8 mouse cellular contexts compared by ENCODE assay signal in genomic region chr1:109982809-109983536, GRCm38 (mm10). TPM values are rescaled to one million over a fixed set of nuclear protein-coding genes. Genes with fewer than 3 reads are reported as not detected.
DNase-seq lines count a peak whose midpoint lies in the region; ATAC-seq and TF ChIP-seq lines count a peak whose summit lies in the region.

No protein-coding gene starts in this region.

- H3K9me3 ChIP-seq in heart, postnatal 0 days (replicated peaks; ENCODE audit: control insufficient read depth, low read length), result no peaks in the 10 kb centered on the region
- H3K9me3 ChIP-seq in limb, embryonic 10.5 days (replicated peaks), result no peaks in the 10 kb centered on the region

- no peaks in the 10 kb centered on the region for H3K4me1 ChIP-seq in heart, postnatal 0 days (ENCODE audit: control insufficient read depth, insufficient read depth)
- peaks cover 18% of the 10 kb centered on the region for H3K4me1 ChIP-seq in limb, embryonic 10.5 days

- 2% methylated on average over 38 of the region's 38 CpGs for WGBS in heart, postnatal 0 days
- WGBS in limb, embryonic 10.5 days, result 2% methylated on average over 38 of the region's 38 CpGs

- peaks cover 18% of the 10 kb centered on the region for H3K27me3 ChIP-seq in heart, postnatal 0 days (ENCODE audit: control insufficient read depth, insufficient read depth, low read length)
- peaks cover 14% of the 10 kb centered on the region for H3K27me3 ChIP-seq in limb, embryonic 10.5 days (ENCODE audit: low read depth, poor library complexity, severe bottlenecking)

- peak overlapping the region; percentile 69 for H3K4me2 ChIP-seq in heart, postnatal 0 days (ENCODE audit: low read depth, low read length)

- H3K9ac ChIP-seq in heart, postnatal 0 days (replicated peaks; ENCODE audit: low read depth, low read length), result no peak overlapping the region

- ATAC-seq in heart, postnatal 0 days (ENCODE audit: insufficient read depth, low read depth), result no peak
- no peak for ATAC-seq in megakaryocyte-erythroid progenitor cell, adult 5-6 weeks (replicated peaks; ENCODE audit: low FRiP score, low TSS enrichment, poor library complexity, severe bottlenecking)

- H3K4me3 ChIP-seq in heart, postnatal 0 days (ENCODE audit: low read depth, low read length), result peak overlapping the region; percentile 47
- H3K4me3 ChIP-seq in limb, embryonic 10.5 days, result peak overlapping the region; percentile 65

- no peak for DNase-seq in heart, postnatal 0 days (ENCODE audit: low spot score)
- no peak for DNase-seq in heart, adult 18-20 months
- DNase-seq in cerebellum, postnatal 25 days, result peak; percentile 85 to 89
- DNase-seq in frontal cortex, postnatal 36 days (ENCODE audit: low spot score in 2 of 2), result peak; percentile 39 to 48
- peak; percentile 43 for DNase-seq in limb, embryonic 10.5 days (ENCODE audit: low spot score)
- peak; percentile 62 for DNase-seq in right cerebral cortex, adult 18-20 months
- DNase-seq in adrenal gland, adult 8-10 months, result no peak

- no peak for TF ChIP-seq CTCF in heart, postnatal 0 days (IDR thresholded peaks at IDR 0.05; ENCODE audit: low read depth)

- H3K27ac ChIP-seq in heart, postnatal 0 days (ENCODE audit: low read depth), result no peak overlapping the region
- H3K27ac ChIP-seq in limb, embryonic 10.5 days, result no peak overlapping the region

- H3K36me3 ChIP-seq in heart, postnatal 0 days (replicated peaks; ENCODE audit: control insufficient read depth, insufficient read depth, low read length), result no peaks in the 10 kb centered on the region
- H3K36me3 ChIP-seq in limb, embryonic 10.5 days, result no peaks in the 10 kb centered on the region

- no peak for TF ChIP-seq EP300 in heart, postnatal 0 days (IDR thresholded peaks at IDR 0.05; ENCODE audit: low read depth)

RNA-seq across cellular contexts. Expression of gene Cdh7, which starts 0.7 kb away (rescaled TPM):
- not detected in 2 replicates for total RNA-seq in heart, postnatal 0 days (2014; rRNA removed; ENCODE audit: low replicate concordance)
- not detected in 2 replicates for polyA plus RNA-seq in heart, postnatal 0 days (2015; fragmentation: Nextera tagmentation; extraction: Ambion mirVana)
- total RNA-seq in heart, adult 18-20 months (2021), result not detected
- 0.08 and 0.40 TPM in 2 replicates for polyA plus RNA-seq in limb, embryonic 10.5 days (2016; fragmentation: Nextera tagmentation; extraction: Ambion mirVana)
- total RNA-seq in megakaryocyte-erythroid progenitor cell, adult 5-6 weeks (2014; fragmentation: Nextera tagmentation), result not detected in 2 replicates
- total RNA-seq in megakaryocyte-erythroid progenitor cell, adult 5-6 weeks (2017), result not detected in 2 replicates
- under 1 TPM in 1 of 4 experiments, not detected in 3; 0.37 TPM for total RNA-seq in adrenal gland, adult 8-10 months (2022)

Comparison
In these comparisons a context has a peak if more than half of its experiments do, and no peak if none do; other contexts are left out.
1. DNase-seq: peak in cerebellum, postnatal 25 days (2 of 2), frontal cortex, postnatal 36 days (2 of 2), limb, embryonic 10.5 days (single experiment) and right cerebral cortex, adult 18-20 months (single experiment); none in heart, postnatal 0 days (single experiment), heart, adult 18-20 months (0 of 2) and adrenal gland, adult 8-10 months (single experiment).